Mouse (Mus musculus) hindbrain, embryonic 11.5 days (tissue): ENCODE results near the gene Nbeal1. TPM values are rescaled to one million over a fixed set of nuclear protein-coding genes. Genes with fewer than 3 reads are reported as not detected.
"Not testable (repeated sequence)": the region's sequence is repeated elsewhere in the genome, so short reads cannot be mapped to it uniquely, and the experiment has no call there.

ENCODE experiments used
- ATAC-seq: fragments of 200-750 bp; cut with Nextera tagmentation; 2 replicates; pipeline ENCODE4 v1.8.0; 2017; ENCODE audit warnings: mild to moderate bottlenecking, moderate TSS enrichment, moderate library complexity; ENCODE audit not compliant: low FRiP score
- DNase-seq: peaks from one replicate; pipeline ENCODE4 v3.0.0-alpha.2; 2015; ENCODE audit warnings: low spot score
- H3K27ac ChIP-seq: fragments of 300-500 bp; sonication (generic); 2 replicates; pipeline ENCODE4 v1.5.1; 2014; ENCODE audit warnings: mild to moderate bottlenecking, low read depth, low read length
- H3K27me3 ChIP-seq: fragments of 300-500 bp; sonication (generic); 2 replicates; pipeline ENCODE4 v1.6.1; 2014; ENCODE audit warnings: mild to moderate bottlenecking, low read length, moderate library complexity, mixed read lengths; ENCODE audit not compliant: control insufficient read depth, insufficient read depth
- H3K36me3 ChIP-seq: fragments of 300-500 bp; sonication (generic); 2 replicates; pipeline ENCODE4 v1.6.1; 2014; ENCODE audit warnings: mild to moderate bottlenecking, low read length, moderate library complexity, mixed read lengths; ENCODE audit not compliant: control insufficient read depth, insufficient read depth
- H3K4me1 ChIP-seq: fragments of 300-500 bp; sonication (generic); replicated peaks from 2 replicates; pipeline ENCODE4 v1.6.1; 2014; ENCODE audit warnings: low read length, mixed read lengths; ENCODE audit not compliant: control insufficient read depth, insufficient read depth
- H3K4me2 ChIP-seq: fragments of 300-500 bp; sonication (generic); replicated peaks from 2 replicates; pipeline ENCODE4 v1.6.1; 2014; ENCODE audit warnings: mild to moderate bottlenecking, low read depth, low read length
- H3K4me3 ChIP-seq: fragments of 300-500 bp; sonication (generic); 2 replicates; pipeline ENCODE4 v1.5.1; 2014; ENCODE audit warnings: low read depth, low read length
- H3K9ac ChIP-seq: fragments of 300-500 bp; sonication (generic); 2 replicates; pipeline ENCODE4 v1.6.1; 2014; ENCODE audit warnings: low read depth, low read length
- H3K9me3 ChIP-seq: fragments of 300-500 bp; sonication (generic); 2 replicates; pipeline ENCODE4 v1.6.1; 2016; ENCODE audit warnings: low read length; ENCODE audit not compliant: control insufficient read depth
- WGBS: fragments of 180-500 bp; shearing (Covaris S2); extraction: QIAGEN DNeasy Blood & Tissue Kit; methylation state at CpG from one replicate; pipeline ENCODE4 v1.1.7; 2014; 5-methylcytosine and 5-hydroxymethylcytosine counted together
- polyA plus RNA-seq: library from polyadenylated mRNA; unstranded; fragments of >200 nt; fragmentation: Nextera tagmentation; extraction: Ambion mirVana; gene quantifications from 2 replicates; pipeline ENCODE4 v1.2.1, GENCODE M21; 2014

Gene Nbeal1
- polyA plus RNA-seq, 1 experiment from 2014 or later: 10.9 TPM

GRCm38 (mm10) chr1:60177814-60178213, 2.6 kb upstream of the Nbeal1 start:
- not testable (repeated sequence) for H3K4me1 ChIP-seq, H3K9ac ChIP-seq, ATAC-seq, H3K27me3 ChIP-seq, H3K4me3 ChIP-seq, DNase-seq, H3K9me3 ChIP-seq, H3K36me3 ChIP-seq, H3K27ac ChIP-seq, H3K4me2 ChIP-seq
- 79% methylated on average over 1 of the region's 1 CpGs for WGBS

- no peak for ATAC-seq
- H3K4me3 ChIP-seq: peak overlapping the region; percentile 79; the same call in 1 of the 2 replicates
- no peaks in the 10 kb centered on the region for H3K27me3 ChIP-seq
- no peak overlapping the region for H3K27ac ChIP-seq
- DNase-seq: peak; percentile 36
- no peaks in the 10 kb centered on the region for H3K4me1 ChIP-seq
- 27% methylated on average over 4 of the region's 4 CpGs for WGBS
- H3K9me3 ChIP-seq: no peaks in the 10 kb centered on the region
- no peak overlapping the region; the same call in 1 of the 2 replicates for H3K9ac ChIP-seq
- H3K36me3 ChIP-seq: no peaks in the 10 kb centered on the region
- H3K4me2 ChIP-seq: 0 out of 2 replicates have a peak overlapping the region, but pooled peaks have one; percentile 17
These were observed 1.0 kb upstream of the Nbeal1 start for GRCm38 (mm10) chr1:60179376-60179775.

- Histone ChIP-seq H3K4me2 (peak overlapping the region; percentile 65), H3K4me3 (peak overlapping the region; percentile 79), H3K4me1 (no peaks in the 10 kb centered on the region), H3K9me3 (no peaks in the 10 kb centered on the region), H3K9ac (peak overlapping the region; percentile 82), H3K27ac (peak overlapping the region; percentile 94), H3K27me3 (no peaks in the 10 kb centered on the region), H3K36me3 (no peaks in the 10 kb centered on the region)
- ATAC-seq (no peak), DNase-seq (no peak)
- WGBS: under 1% methylated on average over 27 of the region's 30 CpGs
These were observed 404 bp downstream of the Nbeal1 start for GRCm38 (mm10) chr1:60180784-60181221.

GRCm38 (mm10) chr1:60188454-60188853, 8.1 kb downstream of the Nbeal1 start:
- Histone ChIP-seq H3K36me3 (no peaks in the 10 kb centered on the region), H3K4me3 (no peak overlapping the region), H3K27ac (no peak overlapping the region), H3K4me1 (no peaks in the 10 kb centered on the region), H3K4me2 (no peak overlapping the region), H3K9me3 (no peaks in the 10 kb centered on the region), H3K9ac (no peak overlapping the region), H3K27me3 (no peaks in the 10 kb centered on the region)
- no peak for ATAC-seq
- DNase-seq: no peak

- H3K4me3 ChIP-seq: no peak overlapping the region
- ATAC-seq (no peak), DNase-seq (peak; percentile 31)
- no peak overlapping the region for H3K9ac ChIP-seq
- H3K4me2 ChIP-seq: no peak overlapping the region
- no peaks in the 10 kb centered on the region for H3K27me3 ChIP-seq
- H3K36me3 ChIP-seq: no peaks in the 10 kb centered on the region; the same call in 1 of the 2 replicates
- WGBS: 76% methylated on average over 3 of the region's 3 CpGs
- no peaks in the 10 kb centered on the region for H3K9me3 ChIP-seq
- no peaks in the 10 kb centered on the region for H3K4me1 ChIP-seq
- no peak overlapping the region for H3K27ac ChIP-seq
These were observed 16.4 kb downstream of the Nbeal1 start for GRCm38 (mm10) chr1:60196813-60197212.

- WGBS: 85% methylated on average over 4 of the region's 4 CpGs
- no peak for DNase-seq
- peaks cover 7% of the 10 kb centered on the region for H3K36me3 ChIP-seq
These were observed 18.6 kb downstream of the Nbeal1 start for GRCm38 (mm10) chr1:60199006-60199405.

GRCm38 (mm10) chr1:60236261-60236660, 55.9 kb downstream of the Nbeal1 start:
- H3K27ac ChIP-seq: no peak overlapping the region
- H3K4me2 ChIP-seq: no peak overlapping the region
- H3K4me1 ChIP-seq: no peaks in the 10 kb centered on the region
- no peaks in the 10 kb centered on the region for H3K9me3 ChIP-seq
- no peak overlapping the region for H3K4me3 ChIP-seq
- WGBS: 93% methylated on average over 4 of the region's 4 CpGs
- ATAC-seq: no peak
- DNase-seq: no peak
- H3K27me3 ChIP-seq: no peaks in the 10 kb centered on the region
- no peaks in the 10 kb centered on the region for H3K36me3 ChIP-seq
- no peak overlapping the region for H3K9ac ChIP-seq

More at GRCm38 (mm10) chr1:60199006-60199405, 18.6 kb downstream of the Nbeal1 start:
- Histone ChIP-seq H3K9me3 (no peaks in the 10 kb centered on the region), H3K27ac (no peak overlapping the region), H3K4me3 (no peak overlapping the region), H3K27me3 (no peaks in the 10 kb centered on the region), H3K4me2 (no peak overlapping the region), H3K9ac (no peak overlapping the region), H3K4me1 (no peaks in the 10 kb centered on the region)
- ATAC-seq: no peak

- Histone ChIP-seq H3K27me3 (no peaks in the 10 kb centered on the region), H3K4me2 (no peak overlapping the region), H3K27ac (no peak overlapping the region), H3K4me3 (no peak overlapping the region), H3K9me3 (no peaks in the 10 kb centered on the region), H3K4me1 (no peaks in the 10 kb centered on the region), H3K9ac (no peak overlapping the region), H3K36me3 (no peaks in the 10 kb centered on the region)
- no peak for ATAC-seq
- no peak for DNase-seq
These were observed 60.0 kb downstream of the Nbeal1 start for GRCm38 (mm10) chr1:60240430-60240829.

- Histone ChIP-seq H3K4me2 (no peak overlapping the region), H3K9me3 (no peaks in the 10 kb centered on the region), H3K4me3 (no peak overlapping the region), H3K27ac (no peak overlapping the region), H3K27me3 (no peaks in the 10 kb centered on the region), H3K9ac (no peak overlapping the region), H3K36me3 (no peaks in the 10 kb centered on the region), H3K4me1 (no peaks in the 10 kb centered on the region)
- 86% methylated on average over 3 of the region's 3 CpGs for WGBS
- DNase-seq: no peak
- ATAC-seq: no peak
These were observed 87.7 kb downstream of the Nbeal1 start for GRCm38 (mm10) chr1:60268113-60268512.
